Mouse (Mus musculus): Measurements from ENCODE around the gene Pgk1.
"Not testable (repeated sequence)": the region's sequence is repeated elsewhere in the genome, so short reads cannot be mapped to it uniquely, and the experiment has no call there.

The Pgk1 gene

DNA sequence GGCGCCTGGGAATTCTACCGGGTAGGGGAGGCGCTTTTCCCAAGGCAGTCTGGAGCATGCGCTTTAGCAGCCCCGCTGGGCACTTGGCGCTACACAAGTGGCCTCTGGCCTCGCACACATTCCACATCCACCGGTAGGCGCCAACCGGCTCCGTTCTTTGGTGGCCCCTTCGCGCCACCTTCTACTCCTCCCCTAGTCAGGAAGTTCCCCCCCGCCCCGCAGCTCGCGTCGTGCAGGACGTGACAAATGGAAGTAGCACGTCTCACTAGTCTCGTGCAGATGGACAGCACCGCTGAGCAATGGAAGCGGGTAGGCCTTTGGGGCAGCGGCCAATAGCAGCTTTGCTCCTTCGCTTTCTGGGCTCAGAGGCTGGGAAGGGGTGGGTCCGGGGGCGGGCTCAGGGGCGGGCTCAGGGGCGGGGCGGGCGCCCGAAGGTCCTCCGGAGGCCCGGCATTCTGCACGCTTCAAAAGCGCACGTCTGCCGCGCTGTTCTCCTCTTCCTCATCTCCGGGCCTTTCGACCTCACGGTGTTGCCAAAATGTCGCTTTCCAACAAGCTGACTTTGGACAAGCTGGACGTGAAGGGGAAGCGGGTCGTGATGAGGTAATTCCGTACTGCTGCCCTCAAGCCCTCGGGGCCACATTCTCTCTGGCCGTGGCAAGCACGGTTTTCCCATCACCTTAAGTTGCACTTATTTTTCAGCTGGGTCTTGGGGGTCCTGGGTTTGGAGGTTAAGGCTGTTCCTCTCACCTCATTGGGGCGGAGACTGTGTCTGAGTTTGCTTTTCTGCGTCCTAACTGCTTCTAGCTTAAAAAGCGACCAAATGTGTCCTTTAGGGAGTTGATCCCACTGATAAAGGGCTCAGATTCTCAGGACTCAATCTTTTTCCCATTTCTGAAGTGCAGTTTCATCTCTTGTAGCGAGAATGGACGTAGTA, at the start of gene Pgk1:
Gene Pgk1, plus strand, starts transcription at position 388 of the 937 bp plus-strand sequence.
- DNase-seq = peak; percentile 95

DNA sequence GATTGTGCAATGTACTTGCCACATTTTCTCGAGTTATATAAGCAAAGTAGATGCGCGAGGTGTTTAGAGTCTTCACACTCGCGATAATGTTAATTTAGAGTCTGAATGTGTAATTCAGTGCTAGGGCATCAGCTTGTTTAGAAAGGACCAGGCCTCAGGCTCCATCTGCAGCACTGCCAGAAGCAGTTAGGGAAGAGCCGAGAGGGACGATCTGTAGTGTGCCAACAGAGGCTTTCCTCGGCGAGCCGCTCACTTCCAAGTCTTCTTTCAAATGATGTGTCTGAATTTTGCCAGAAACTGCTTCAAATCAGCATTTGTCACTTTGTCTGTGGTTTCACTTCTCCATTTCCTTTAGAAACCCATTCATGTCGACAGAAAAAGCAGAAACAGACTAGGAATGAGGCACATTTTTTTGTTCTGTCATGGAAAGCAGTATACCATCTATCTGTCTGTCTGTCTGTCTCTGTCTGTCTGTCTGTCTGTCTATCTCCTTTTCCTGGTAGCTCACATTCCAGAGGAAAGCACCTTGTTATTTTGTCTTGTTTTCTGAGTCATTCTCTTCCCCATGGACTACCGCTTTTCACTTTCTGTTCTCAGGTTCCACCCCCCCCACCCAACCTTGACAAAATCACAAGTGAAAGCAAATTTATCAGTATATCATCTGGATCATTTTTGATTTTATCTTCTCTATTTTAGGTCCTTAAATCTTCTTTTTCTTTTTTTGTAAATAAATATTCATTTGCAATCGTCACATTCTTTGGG, 47.4 kb upstream of the Pgk1 start:
- peak; percentile 18 for DNase-seq

- no peak for DNase-seq
Observed at GRCm38 (mm10) chrX:106142936-106143335, 44.0 kb upstream of the Pgk1 start, which contains the start of gene Tlr13. Gene Tlr13 (plus strand): TSS chrX:106143204.

DNA sequence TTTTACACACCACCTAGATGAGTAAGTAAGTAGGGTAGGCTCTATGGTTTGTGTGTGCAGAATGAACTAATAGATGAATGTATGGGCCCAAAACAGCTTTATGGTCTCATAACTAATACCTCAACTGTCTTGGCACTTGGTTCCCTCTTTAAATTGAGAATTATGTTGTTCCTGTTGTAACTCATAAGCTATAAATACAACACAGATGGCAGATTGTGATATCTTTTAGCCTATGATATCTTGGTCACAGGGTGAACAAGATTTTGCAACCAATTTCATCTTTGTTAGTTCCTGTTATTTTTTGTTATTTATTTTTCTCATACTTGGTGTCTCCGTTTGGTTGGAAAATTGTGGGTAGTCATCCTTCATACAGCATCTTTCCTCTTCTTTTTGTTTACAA, 38.7 kb upstream of the Pgk1 start:
- no peak for DNase-seq

DNA sequence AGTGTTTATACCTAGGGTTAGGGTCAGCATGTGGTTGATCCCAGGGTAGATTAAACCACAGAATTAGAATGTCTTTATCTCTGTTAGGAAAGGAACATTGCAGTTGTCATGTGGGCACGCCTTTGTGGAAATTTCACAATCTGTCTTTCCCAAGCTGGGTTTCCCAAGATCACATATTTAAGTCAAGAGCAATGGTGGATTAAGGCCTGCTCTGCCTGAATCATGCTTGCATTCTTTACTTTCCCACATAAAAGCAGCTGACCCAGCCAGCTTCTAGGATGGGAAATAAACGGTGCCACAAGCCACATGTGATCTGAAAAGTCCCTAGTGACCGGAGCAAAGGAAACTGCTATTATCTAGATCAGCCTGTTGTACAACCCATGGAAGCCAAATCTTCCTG, 37.4 kb upstream of the Pgk1 start:
- peak; percentile 50 for DNase-seq

GRCm38 (mm10) chrX:106154180-106154586, 32.7 kb upstream of the Pgk1 start:
- no peak for DNase-seq

DNA sequence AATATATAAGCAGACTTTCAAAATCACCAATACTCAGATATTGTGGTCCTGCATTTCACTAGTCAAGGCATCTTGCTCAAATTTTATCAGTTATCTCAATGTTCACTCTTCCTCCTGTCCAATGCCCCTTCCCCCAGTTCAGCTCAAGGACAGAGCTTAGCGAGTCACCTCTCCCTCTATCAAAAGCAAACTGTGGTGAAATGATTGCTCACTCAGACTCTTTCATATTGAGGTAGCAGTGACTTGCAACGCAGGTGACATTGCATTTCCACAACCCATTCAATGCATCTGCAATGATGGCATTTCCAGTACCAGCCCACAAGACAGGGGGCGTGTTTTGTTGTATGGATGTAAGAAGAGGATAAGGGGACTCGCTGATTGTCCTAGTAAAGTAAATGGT, 31.0 kb upstream of the Pgk1 start:
- DNase-seq = no peak

- peak; percentile 50 for DNase-seq
Observed at GRCm38 (mm10) chrX:106163995-106164394, 22.9 kb upstream of the Pgk1 start.

DNA sequence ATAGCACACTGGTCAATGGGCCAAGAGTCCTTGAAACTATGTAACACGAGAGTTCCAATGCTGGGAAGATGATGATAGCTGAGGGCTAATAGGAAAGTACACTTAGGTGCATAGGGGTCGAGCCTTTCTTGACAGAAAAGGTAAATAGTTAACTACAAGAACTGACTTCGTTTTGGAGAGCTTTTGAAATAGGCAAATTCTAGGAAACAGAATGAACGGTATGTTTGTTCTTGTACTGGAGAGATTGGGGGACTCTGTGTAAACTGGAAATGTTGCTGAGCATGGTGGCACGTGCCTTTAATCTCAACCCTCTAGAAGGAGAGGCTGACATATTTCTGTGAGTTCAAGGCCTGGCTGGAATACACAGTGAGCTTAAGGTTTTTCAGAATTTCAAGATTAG, 22.3 kb upstream of the Pgk1 start:
- no peak for DNase-seq

- no peak for DNase-seq
Observed at GRCm38 (mm10) chrX:106165089-106165488, 21.8 kb upstream of the Pgk1 start.

GRCm38 (mm10) chrX:106171106-106171852, 15.6 kb upstream of the Pgk1 start:
- peak; percentile 84 for DNase-seq

DNA sequence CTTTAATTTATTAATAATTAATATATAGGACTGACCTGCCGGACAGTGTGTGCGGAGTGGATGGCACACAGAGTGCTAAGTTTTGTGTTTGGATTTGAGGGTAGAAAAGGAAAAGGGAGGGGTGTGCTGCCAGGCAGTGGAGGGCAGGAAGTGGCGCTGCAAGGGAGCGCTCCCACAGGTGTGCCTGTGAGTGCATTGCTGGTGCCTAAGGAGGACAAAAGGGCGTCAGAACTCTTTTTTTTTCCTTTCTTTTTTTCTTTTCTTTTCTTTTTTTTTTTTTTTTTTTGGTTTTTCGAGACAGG, 15.1 kb upstream of the Pgk1 start:
- DNase-seq = no peak

DNA sequence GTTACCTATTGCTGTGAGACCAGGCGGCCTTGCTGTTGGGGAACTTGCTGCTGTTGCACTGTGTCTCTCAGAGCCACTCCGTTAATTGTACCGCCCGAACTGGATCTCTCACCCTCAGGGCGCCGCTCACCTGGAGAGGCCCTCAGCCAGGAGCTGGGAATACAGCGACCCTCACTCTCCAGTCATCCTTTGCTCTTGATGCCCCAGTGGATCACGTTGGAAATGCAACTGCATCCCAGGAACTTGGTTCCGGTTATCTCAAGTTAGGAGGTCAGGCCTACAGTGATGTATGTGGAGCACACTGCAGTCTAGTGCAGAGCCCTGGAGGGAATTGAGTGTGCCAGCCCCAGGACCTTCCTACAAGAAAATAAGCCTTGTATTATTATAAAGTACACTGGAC, 10.6 kb upstream of the Pgk1 start:
- DNase-seq = no peak

DNA sequence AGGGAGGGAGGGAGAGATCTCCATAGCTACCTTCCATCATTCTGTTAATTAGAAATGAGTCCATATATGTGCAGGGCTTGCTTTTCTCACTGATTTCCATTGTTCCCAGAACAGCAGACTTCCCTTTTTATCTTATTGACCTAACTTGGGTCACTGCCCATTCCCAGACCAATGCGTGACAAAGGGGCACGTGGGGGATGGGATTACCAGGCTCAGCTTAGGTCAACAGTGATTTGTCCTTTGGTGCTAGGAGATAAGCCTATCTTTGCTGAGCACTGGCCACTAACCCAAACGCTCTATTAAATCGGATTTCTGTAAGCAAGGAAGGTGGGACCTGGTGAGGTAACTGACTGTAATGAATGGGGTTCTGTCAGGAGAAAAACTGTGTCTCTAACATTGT, 2.6 kb upstream of the Pgk1 start:
- DNase-seq = no peak

- no peak for DNase-seq
Observed at GRCm38 (mm10) chrX:106185706-106186105, 1.2 kb upstream of the Pgk1 start.

DNA sequence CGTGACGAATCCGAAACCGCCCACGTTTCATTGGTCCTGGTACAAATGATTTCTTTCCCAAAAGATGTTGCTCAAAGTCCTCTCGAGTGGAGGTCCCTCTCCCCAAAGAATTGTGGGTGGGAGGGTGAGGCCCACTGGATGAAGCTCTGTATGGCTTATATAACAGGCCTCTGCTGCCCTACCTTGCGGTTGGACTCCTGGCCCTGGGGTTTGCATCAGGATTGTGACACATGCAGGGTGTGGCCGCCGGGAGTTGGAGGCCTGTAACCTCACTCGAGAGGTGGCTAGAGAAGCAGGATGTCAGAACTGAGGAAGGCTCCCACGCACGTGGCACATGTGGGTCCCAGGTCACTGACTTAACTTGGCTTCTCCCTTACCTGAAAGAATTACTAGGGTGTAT, 837 bp downstream of the Pgk1 start:
- DNase-seq = peak; percentile 52

- no peak for DNase-seq
Observed at GRCm38 (mm10) chrX:106189356-106189755, 2.5 kb downstream of the Pgk1 start.

GRCm38 (mm10) chrX:106190091-106190490, 3.2 kb downstream of the Pgk1 start:
- DNase-seq = no peak

DNA sequence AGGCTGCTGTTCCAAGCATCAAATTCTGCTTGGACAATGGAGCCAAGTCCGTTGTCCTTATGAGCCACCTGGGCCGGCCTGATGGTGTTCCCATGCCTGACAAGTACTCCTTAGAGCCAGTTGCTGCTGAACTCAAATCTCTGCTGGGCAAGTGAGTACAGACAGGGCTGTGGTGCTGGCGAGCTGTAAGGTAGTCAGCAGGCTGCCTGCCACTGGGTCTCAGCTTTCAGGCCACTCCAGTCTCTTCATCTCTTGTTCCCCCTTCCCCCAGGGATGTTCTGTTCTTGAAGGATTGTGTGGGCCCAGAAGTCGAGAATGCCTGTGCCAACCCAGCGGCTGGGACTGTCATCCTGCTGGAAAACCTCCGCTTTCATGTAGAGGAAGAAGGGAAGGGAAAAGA, 7.5 kb downstream of the Pgk1 start:
- not testable (repeated sequence) for DNase-seq

GRCm38 (mm10) chrX:106197308-106197707, 10.4 kb downstream of the Pgk1 start:
- DNase-seq = peak; percentile 15

- DNase-seq = peak; percentile 19
Observed at GRCm38 (mm10) chrX:106198904-106199303, 12.0 kb downstream of the Pgk1 start.

DNA sequence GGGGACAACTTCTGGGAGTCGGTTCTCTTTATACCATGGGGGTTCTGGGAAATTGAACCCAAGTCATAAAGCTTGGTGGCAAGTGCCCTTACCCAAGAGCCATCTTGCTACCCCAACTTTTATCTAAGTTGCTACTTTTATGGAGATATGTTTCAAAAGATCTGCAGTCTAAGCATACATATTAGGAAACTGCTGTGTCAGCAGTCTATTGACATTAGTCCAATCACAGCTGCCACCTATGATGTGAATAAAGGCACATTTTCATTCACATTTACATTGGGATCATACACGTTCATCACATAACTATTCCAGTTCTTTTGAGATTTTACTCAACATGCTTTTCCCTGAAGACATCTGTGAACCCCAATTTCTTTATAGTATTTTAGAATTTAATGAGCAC, 22.2 kb downstream of the Pgk1 start:
- no peak for DNase-seq

Measured in lung, postnatal 36 days (tissue).